Mouse (Mus musculus) neutrophil, adult 5-6 weeks (primary cell): ENCODE data around the gene Aldh3b3. TPM values are rescaled to one million over a fixed set of nuclear protein-coding genes. Genes with fewer than 3 reads are reported as not detected.
"Not testable (repeated sequence)": the region's sequence is repeated elsewhere in the genome, so short reads cannot be mapped to it uniquely, and the experiment has no call there.

Experiments
- ATAC-seq: fragments of 151-379, 151-347 bp; 2 replicates; pipeline ENCODE4 v1.8.0; 2017; ENCODE audit warnings: mild to moderate bottlenecking, moderate TSS enrichment; ENCODE audit not compliant: insufficient number of reproducible peaks, poor library complexity, low FRiP score, severe bottlenecking; ENCODE audit errors: extremely low read depth
- total RNA-seq: library from RNA; stranded (forward); fragments of 200-1000 nt; gene quantifications from 2 replicates; pipeline ENCODE4 v1.2.3, GENCODE M21; 2017

Gene Aldh3b3
- total RNA-seq, 1 experiment from 2014 or later: not detected

DNA sequence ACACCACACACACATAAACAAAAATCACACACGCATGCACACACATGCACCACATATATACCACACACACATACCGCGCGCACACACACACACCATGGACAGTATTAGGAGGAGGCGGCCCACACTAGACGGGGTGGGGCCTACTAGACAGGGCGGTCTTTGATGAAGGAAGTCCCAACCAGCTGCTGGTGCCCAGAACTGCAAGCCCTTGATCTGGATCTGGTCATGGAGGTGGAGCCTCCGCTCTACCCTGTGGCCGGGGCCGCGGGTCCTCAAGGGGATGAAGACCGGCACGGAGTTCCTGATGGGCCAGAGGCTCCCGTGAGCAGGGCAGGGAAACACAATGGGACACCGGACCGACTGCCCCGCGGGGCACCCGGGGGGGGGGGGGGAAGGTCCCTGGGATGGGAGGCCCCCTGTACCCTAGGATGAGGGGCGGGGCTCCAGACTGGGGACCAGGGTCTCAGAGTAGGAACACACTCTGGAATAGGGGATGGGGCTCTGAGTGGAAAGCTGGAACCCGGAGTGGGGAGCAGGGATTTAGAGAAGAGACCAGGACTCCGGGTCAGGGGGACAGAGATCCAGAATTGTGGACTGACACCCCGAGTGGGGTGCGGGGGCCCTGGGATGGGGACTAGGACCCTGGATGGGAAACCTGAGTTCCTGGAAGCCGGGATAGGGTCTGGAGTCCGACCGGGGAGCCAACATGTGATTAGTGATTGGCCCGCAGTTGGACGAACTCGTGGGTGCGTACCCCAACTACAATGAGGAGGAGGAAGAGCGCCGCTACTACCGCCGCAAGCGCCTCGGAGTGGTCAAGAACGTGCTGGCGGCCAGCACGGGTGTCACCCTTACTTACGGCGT is 23.2 kb upstream of the Aldh3b3 start, which contains the start of gene Unc93b1:
Unc93b1 (plus strand) TSS at position 155 of the 864 bp plus-strand sequence.
- ATAC-seq: peak; percentile 89

DNA sequence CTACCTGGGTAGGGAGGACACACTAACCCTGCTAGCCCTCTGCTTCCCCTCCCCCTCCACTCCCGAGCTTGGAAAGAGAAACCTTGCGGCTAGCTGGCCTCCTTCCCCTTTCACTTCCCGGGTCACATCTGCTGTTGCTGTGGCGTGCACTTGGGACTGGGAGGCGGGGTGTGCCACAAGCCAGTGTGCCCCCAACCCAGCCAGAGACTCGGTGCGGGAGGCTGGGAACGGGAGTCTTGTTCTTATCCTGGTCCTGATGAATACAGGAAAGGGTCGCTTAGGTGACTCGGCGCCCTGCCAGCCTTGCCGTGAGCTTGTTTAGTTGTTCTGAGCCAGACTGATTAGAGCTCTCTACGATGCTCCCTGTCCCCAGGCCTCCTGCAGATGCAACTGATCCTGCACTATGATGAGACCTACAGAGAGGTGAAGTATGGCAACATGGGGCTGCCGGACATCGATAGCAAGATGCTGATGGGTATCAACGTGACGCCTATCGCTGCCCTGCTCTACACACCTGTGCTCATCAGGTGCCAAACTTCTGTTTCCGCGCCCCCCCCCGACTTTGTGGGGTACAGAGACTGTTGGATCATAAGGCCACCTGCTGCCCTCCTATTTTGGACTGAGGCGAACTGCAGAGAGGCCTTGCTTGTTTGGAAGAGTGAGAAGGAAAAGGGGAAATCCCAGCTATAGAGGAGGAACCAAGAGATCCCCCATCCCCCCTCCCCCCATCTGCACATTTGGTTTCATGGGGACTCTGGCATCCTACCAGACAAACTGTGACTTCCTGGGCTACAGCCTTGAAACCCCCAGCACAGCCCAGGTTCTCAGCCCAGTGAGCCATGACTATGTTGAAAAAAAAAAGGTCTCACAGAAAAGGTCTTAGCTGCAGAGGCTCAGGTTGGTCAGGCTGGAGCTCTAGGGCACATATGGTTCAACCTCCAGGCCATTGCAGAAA is 22.3 kb upstream of the Aldh3b3 start:
- ATAC-seq: peak; percentile 52

DNA sequence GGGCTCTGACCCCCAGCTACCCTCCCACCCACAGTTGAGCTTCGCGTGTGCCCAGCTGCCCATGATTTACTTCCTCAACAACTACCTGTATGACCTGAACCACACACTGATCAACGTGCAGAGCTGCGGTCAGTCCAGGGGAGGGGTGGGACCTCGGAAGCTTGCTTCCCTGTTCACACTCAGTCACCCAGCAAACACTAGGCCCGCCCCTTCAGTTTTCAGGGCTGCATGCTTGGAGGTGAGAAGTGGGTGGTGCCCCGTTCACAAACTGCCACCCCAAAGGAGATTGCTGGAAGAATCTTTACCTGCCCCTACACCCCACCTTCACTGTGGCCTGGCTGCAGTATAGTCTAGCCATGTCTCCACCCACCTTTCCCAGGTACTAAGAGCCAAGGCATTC is 16.1 kb upstream of the Aldh3b3 start:
- ATAC-seq: peak; percentile 16; the same call in 1 of the 2 replicates

DNA sequence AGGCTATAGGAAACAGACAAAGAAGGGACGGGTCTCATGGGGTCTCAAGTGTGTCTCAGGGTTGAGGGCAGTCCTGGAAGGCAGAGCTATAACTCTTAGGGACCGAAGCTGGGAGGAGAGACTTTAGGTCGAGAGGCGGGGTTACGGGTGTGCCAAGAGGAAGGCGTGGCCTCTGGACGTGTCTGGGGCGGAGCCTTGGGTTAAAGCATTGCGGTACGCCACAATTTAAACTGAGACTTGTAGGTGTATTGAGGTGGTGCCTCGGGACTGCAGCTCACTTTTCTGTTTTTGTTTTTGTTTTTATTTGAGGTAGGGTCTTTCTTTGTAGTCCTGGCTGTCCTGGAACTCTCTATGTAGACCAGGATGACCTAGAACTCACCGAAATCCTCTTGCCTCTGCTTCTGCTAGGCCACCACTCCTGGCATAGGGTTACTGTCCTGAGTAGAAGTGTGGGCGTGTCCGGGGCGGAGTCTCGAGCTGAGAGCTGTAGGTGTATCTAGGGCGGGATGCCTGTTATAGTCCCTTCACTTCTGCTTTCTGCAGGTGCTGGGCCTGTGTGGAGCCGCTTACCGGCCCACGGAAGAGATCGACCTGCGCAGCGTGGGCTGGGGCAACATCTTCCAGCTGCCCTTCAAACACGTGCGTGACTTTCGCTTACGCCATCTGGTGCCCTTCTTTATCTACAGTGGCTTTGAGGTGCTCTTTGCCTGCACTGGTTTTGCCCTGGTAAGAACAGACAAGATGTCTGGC is 15.3 kb upstream of the Aldh3b3 start:
- peak; percentile 79 for ATAC-seq

DNA sequence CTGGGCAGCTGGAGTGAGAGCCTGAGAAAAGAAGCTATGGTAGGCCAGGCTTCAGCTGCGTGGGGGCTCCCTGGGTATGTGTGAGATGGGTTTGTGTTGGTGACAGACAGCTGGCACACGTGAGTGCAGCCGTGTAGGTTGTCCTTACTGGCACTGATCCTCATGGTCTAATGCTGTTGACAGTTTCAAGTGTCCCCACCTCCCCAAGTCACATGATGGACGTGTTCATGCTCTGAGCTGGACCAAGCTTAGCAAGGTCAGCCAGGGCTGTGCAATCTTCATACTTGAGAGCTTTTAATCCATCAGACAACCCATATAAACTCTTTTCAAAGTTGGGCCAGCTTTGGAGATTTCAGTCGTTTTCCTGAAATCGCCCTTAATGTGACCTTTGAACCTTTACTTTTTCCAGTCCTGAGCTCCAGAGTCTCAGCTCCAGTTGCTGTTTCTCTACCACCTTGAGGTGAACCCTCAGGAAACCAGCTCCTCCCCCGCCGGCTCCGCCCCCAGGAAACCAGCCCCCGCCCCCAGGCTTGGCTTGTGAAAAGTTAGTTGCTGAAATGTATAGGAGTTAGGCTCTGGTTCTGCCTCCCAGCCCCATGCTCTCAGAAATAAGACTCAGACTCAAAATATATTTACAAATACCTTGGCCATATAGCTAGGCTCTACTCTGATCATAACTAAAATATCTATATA is 12.4 kb upstream of the Aldh3b3 start:
- no peak for ATAC-seq

DNA sequence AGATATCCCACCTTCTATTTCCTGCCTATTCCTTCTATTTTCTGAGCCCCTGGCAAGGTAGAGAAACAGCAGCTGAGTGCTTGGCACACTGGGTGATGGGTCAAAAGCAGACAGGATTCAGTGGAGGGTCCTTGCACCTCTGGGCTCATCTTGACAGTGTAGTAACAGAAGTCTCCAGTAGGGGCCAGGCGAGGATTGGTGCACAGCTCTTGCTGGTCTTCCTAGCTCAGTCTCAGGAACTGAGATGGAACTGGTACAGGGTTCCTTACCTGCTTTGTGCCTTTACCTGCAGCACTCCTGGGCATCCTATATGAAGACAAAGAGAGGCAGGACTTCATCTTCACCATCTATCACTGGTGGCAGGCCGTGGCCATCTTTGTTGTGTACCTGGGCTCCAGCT is 11.7 kb upstream of the Aldh3b3 start:
- ATAC-seq: peak; percentile 43; the same call in 1 of the 2 replicates

DNA sequence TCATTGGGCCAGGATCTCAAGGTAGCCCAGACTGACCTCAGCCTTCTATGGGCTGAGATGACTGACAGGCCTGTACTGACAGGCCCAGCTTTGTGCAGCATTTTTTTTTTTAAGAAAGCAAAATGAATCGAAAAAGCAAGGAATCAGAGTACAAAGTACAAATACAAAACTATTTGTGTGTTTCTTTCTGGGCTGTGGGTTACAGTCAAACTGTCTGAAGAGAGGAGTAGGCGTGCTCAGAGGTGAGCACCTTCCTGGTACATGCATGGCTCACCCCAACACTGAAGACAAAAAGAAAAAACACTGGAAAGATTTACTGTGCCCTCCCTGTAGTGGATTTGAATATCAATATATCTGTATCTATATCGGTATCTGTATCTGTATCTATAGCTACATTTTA is 10.6 kb upstream of the Aldh3b3 start:
- no peak for ATAC-seq

DNA sequence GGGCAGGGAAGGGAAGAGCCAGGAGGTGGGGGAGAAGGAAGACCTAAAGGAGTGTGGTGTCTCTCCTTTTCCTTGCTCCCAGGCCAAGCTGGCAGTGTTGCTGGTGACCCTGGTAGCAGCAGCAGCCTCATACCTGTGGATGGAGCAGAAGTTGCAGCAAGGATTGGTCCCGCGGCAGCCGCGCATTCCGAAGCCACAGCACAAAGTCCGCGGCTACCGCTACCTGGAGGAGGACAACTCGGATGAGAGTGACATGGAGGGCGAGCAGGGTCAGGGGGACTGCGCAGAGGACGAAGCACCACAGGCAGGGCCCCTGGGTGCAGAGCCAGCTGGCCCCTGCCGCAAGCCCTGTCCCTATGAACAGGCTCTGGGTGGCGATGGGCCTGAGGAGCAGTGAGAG is 9.9 kb upstream of the Aldh3b3 start:
- no peak for ATAC-seq

DNA sequence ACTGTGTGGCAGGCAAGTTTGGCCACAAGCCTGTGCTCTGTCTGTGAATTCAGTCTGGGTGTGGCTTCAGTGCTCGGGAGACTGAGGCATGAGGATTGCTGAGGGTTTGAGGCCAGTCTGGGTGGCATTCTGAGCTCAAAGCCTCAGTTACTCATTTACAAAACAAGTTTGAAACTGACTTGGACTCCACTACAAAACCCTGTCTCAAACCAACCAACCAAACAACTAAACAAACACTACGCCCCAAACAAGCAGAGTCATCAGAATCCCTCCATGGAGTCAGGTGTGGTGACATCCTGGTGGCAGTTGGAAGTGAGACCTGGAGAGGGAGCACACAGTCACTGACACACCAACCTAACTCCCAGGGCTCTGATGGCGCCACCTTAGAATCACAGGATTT is 8.1 kb upstream of the Aldh3b3 start:
- ATAC-seq: no peak

DNA sequence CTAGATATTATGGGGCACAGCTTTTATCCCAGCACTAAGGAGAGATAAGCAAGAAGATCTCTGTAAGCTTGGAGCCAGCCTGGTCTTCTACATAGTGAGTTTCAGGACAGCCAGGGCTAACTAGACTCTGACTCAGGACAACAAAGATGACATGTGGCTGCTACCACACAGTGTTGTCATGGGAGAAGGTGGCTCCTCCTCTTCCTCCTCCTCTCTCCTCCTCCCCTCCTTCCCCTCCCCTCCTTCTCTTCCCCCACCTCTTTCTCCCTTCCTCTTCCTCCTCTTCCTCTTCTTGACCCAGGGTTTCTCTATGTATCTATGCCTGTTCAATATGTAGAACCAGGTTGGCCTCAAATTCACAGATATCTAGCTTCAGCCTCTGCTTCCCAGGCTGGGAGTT is 7.0 kb upstream of the Aldh3b3 start:
- ATAC-seq: peak; percentile 44

DNA sequence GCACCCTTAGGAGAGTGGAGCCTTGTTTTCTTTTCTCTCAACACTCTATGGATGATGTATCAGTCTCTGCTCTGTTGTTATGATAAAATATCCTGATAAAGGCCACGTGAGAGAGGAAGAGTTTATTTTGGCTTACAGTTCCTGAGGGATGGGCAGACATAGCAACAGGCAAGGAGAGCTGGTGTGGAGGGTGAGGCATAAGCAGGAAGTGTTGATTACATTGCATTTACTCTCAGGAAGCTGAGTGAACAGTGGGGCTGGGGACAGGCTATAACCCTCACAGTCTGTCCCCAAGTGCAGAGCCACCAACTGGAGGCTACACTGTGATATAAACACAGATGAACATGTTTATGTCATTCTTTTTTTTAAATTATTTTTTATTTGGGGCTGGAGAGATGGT is 6.3 kb upstream of the Aldh3b3 start:
- no peak for ATAC-seq

DNA sequence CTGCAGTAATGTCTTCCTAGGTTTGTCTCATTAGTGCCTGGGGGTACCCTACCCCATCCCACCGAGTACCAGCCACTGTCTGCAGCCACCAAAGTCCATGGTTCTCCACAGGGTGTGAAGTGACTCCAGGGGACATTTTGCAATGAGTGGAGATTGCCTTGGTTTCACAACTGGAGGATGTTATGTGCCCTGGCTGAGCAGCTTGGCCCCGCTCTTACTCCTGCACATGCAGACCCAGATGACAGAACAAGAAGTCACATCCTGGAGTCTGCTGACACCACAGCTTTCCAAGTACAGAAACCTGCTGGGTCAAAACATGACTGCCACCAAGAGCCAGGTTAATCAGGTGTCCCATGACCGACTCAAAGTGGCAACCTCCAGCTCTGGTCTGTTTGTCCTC is 3.4 kb upstream of the Aldh3b3 start:
- ATAC-seq: no peak

DNA sequence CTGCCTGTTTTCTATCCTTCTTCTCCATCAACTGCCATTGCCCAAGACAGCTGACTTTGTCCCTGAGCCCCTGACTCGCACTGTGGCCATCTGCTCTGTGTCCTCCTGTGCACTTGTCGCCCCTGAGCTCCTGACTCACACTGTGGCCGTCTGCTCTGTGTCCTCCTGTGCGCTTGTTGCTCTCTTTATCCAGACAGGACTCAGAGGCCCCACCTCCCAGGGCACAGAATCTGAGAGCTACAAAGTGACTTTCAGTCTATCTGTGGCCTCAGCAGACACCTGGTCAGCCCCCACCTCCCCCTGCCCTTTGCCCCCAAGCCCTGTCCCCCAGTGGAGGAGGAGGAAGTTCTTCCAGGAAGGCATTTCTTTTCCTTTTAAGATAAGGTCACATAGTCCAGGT is 2.6 kb upstream of the Aldh3b3 start:
- ATAC-seq: no peak

DNA sequence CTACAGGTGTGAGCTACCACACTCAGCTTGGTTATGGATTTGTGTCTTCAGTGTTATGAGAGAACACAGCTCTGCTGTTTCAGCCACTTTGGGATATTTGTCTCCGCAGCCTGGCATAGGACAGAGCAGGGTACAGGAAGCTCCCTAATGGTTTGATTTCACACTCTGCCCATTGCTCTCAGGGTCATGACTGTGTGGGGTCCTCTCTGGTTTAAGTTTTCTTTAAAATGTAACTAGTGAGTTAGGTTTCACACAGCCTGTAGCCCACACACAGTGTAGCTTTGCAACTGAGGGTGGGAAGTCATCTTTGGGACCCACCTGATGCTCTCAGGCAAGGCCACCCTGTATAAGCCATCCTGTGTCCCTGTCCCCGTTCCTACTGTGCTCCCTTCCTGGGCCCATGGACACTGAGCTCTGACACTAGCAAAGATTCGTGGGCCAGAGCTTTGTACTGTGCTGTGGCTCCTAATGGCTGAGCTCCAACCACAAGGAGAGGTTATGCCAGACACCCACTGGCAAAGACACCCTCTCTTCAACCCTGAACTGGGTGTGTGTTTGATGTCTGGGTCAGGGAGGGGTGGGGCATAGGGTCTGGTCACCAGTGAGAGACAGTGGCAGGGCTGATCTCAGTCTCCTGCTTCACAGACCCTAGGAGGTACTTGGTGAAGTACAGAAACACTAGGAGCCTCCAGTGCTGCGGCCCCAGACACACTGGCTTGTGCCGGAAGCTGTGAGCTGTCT is 979 bp upstream of the Aldh3b3 start:
- ATAC-seq: 0 out of 2 replicates have a peak, but pooled peaks have one; percentile 21

DNA sequence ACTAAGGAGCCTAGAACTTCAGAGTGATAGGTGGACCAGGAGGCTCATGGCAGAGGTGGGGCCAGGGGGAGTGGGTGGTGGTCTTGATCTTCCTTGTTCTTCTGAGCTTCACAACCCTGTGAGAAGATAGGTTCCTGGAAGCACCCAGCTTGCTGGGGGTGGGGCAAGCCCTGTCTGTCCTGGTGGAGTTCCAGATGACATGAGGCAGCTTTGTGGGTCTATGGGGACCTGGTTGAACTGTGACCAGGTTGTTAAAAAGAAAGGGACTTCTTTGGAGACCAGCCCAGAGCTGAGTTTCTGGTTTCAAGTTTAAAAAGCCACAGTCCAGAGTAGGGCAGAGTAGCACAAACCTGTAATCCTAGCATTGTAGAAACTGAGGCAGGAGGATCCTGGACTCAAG is 585 bp downstream of the Aldh3b3 start:
- ATAC-seq: no peak

DNA sequence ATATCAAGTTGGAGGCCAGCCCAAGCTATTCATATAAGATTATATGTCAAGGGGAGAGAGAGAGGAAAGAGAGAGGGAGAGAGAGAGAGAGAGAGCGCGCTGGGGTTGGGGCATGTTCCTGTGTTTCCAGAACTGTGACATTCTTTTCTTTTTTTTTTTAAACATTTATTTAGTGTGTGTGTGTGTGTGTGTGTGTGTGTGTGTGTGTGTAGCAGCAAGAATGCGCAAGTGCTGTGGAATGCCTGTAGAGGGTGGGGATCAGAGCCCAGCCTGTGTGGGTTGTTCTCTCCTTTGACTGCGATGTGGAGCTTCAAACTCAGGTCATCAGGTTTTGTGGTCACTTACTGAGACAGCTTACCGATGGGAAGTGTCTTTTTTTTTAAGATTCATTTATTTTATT is 1.8 kb downstream of the Aldh3b3 start:
- ATAC-seq: no peak

DNA sequence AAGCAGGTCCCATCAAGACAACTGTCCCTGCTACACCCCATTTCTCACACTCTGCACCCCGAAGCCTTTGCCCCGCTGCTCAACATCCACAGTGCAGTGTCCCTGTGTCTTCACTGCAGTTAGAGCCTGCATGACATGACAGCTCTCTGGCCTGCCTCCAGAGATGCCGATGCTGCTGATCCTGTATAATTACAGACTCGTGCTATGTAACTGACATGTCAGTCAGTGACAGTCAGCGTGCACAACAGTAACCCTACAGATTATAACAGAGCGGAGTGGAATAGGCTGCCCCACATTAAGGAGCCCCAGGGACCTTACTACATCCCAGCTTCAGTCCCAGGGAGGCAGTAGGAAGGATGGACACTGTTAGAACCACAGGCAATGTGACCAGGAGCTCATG is 3.4 kb downstream of the Aldh3b3 start:
- ATAC-seq: not testable (repeated sequence)

DNA sequence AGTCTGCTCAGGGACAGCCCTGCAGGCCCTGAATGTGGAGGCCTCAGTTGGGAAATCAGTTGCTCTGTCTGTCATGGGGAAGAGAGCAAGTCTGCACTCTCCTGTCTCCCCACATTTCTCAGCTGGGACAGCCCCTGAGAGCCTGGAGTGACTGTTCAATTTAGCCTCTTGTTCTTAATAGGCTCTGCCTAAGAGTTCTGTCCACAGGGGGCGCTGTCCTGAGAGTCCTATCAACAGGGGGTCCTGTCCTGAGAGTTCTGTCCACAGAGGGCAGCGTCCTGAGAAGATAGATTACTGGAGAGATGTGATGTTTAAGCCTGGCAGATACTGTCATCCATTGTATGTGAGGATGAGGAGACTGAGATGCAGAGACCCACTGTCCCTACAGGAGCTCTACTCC is 4.0 kb downstream of the Aldh3b3 start:
- ATAC-seq: no peak
